Mouse (Mus musculus) urinary bladder, postnatal 10 days (tissue): ENCODE measurements around the gene Cald1.

ENCODE experiments used
- DNase-seq: peaks from one replicate; pipeline ENCODE4 v3.0.0; 2022; ENCODE audit warnings: low spot score

Cald1 gene

GRCm38 (mm10) chr6:34668739-34669254 is 70.5 kb downstream of the Cald1 start:
- no peak for DNase-seq

- no peak for DNase-seq
These were observed 73.1 kb downstream of the Cald1 start for GRCm38 (mm10) chr6:34671355-34671754.

GRCm38 (mm10) chr6:34674416-34674815 is 76.1 kb downstream of the Cald1 start:
- no peak for DNase-seq

- no peak for DNase-seq
These were observed 76.6 kb downstream of the Cald1 start for GRCm38 (mm10) chr6:34674897-34675296.

GRCm38 (mm10) chr6:34682126-34682525 is 83.8 kb downstream of the Cald1 start:
- no peak for DNase-seq

- no peak for DNase-seq
These were observed 86.6 kb downstream of the Cald1 start for GRCm38 (mm10) chr6:34684886-34685285.

GRCm38 (mm10) chr6:34688971-34689370 is 90.7 kb downstream of the Cald1 start:
- no peak for DNase-seq

- no peak for DNase-seq
These were observed 93.1 kb downstream of the Cald1 start for GRCm38 (mm10) chr6:34691416-34691815.

- no peak for DNase-seq
These were observed 95.8 kb downstream of the Cald1 start for GRCm38 (mm10) chr6:34694096-34694495.

- no peak for DNase-seq
These were observed 105.3 kb downstream of the Cald1 start for GRCm38 (mm10) chr6:34703421-34704120.

GRCm38 (mm10) chr6:34707521-34707920 is 109.2 kb downstream of the Cald1 start:
- DNase-seq: no peak

GRCm38 (mm10) chr6:34708650-34709265 is 110.5 kb downstream of the Cald1 start:
- DNase-seq: no peak

GRCm38 (mm10) chr6:34709289-34709688 is 111.0 kb downstream of the Cald1 start:
- DNase-seq: no peak

GRCm38 (mm10) chr6:34709946-34710682 is 111.8 kb downstream of the Cald1 start:
- no peak for DNase-seq

- DNase-seq: no peak
These were observed 112.5 kb downstream of the Cald1 start for GRCm38 (mm10) chr6:34710848-34711247.

- DNase-seq: no peak
These were observed 113.3 kb downstream of the Cald1 start for GRCm38 (mm10) chr6:34711620-34712019.

GRCm38 (mm10) chr6:34713169-34713568 is 114.9 kb downstream of the Cald1 start:
- no peak for DNase-seq

- DNase-seq: no peak
These were observed 115.5 kb downstream of the Cald1 start for GRCm38 (mm10) chr6:34713777-34714176.

- DNase-seq: no peak
These were observed 116.3 kb downstream of the Cald1 start for GRCm38 (mm10) chr6:34714612-34715011.

GRCm38 (mm10) chr6:34716206-34716887 is 118.0 kb downstream of the Cald1 start:
- no peak for DNase-seq

- DNase-seq: no peak
These were observed 118.8 kb downstream of the Cald1 start for GRCm38 (mm10) chr6:34716888-34717635.

GRCm38 (mm10) chr6:34717651-34718050 is 119.4 kb downstream of the Cald1 start:
- DNase-seq: no peak
